Mouse (Mus musculus) embryo, embryonic 10 days (tissue): ENCODE measurements at regions not wholly inside any gene's neighbourhood (a gene's known extent, or its start where the extent isn't known, plus 50 kb on each side); places are given as distances from the start of the nearest gene placed in this dataset.

Source experiments
- DNase-seq: peaks from one replicate; pipeline ENCODE4 v3.0.0-alpha.2; 2015; ENCODE audit warnings: low spot score

GRCm38 (mm10) chr4:66622650-66623394 is 204.6 kb upstream of the Tlr4 start:
- DNase-seq = no peak

GRCm38 (mm10) chr4:66618811-66619440 is 208.5 kb upstream of the Tlr4 start:
- no peak for DNase-seq

- peak; percentile 3 for DNase-seq
Measured at GRCm38 (mm10) chr4:66617743-66618736, 209.3 kb upstream of the Tlr4 start.

- peak; percentile 8 for DNase-seq
Measured at GRCm38 (mm10) chr4:66617101-66617500, 210.3 kb upstream of the Tlr4 start.

- DNase-seq = no peak
Measured at GRCm38 (mm10) chr4:66604849-66605248, 200.4 kb upstream of the Astn2 start.

- DNase-seq = no peak
Measured at GRCm38 (mm10) chr4:66598737-66599136, 194.3 kb upstream of the Astn2 start.

GRCm38 (mm10) chr4:66586647-66587046 is 182.2 kb upstream of the Astn2 start:
- no peak for DNase-seq

GRCm38 (mm10) chr4:66586166-66586565 is 181.8 kb upstream of the Astn2 start:
- no peak for DNase-seq

GRCm38 (mm10) chr4:66556936-66557335 is 152.5 kb upstream of the Astn2 start:
- DNase-seq = no peak

- no peak for DNase-seq
Measured at GRCm38 (mm10) chr4:66550306-66551104, 146.1 kb upstream of the Astn2 start.

- DNase-seq = no peak
Measured at GRCm38 (mm10) chr4:66542833-66543436, 138.5 kb upstream of the Astn2 start.

GRCm38 (mm10) chr4:66524456-66524855 is 120.0 kb upstream of the Astn2 start:
- no peak for DNase-seq

GRCm38 (mm10) chr4:66523886-66524245 is 119.5 kb upstream of the Astn2 start:
- DNase-seq = no peak

- DNase-seq = peak; percentile 80
Measured at GRCm38 (mm10) chr4:66523238-66523885, 119.0 kb upstream of the Astn2 start.

- no peak for DNase-seq
Measured at GRCm38 (mm10) chr4:66522097-66522809, 117.8 kb upstream of the Astn2 start.

GRCm38 (mm10) chr4:66520796-66521195 is 116.4 kb upstream of the Astn2 start:
- DNase-seq = no peak

GRCm38 (mm10) chr4:66515815-66516214 is 111.4 kb upstream of the Astn2 start:
- DNase-seq = no peak

- DNase-seq = no peak
Measured at GRCm38 (mm10) chr4:66483496-66483895, 79.1 kb upstream of the Astn2 start.

GRCm38 (mm10) chr4:66482495-66483291 is 78.3 kb upstream of the Astn2 start:
- no peak for DNase-seq
